Mouse (Mus musculus) lung, postnatal 4 days (tissue): ENCODE measurements at regions not wholly inside any gene's neighbourhood (a gene's known extent, or its start where the extent isn't known, plus 50 kb on each side); places are given as distances from the start of the nearest gene placed in this dataset.
"Not testable (repeated sequence)": the region's sequence is repeated elsewhere in the genome, so short reads cannot be mapped to it uniquely, and the experiment has no call there.

Experiments used
- DNase-seq, 2 experiments: peaks; one replicate each; pipeline ENCODE4 v3.0.0; 2021

DNA sequence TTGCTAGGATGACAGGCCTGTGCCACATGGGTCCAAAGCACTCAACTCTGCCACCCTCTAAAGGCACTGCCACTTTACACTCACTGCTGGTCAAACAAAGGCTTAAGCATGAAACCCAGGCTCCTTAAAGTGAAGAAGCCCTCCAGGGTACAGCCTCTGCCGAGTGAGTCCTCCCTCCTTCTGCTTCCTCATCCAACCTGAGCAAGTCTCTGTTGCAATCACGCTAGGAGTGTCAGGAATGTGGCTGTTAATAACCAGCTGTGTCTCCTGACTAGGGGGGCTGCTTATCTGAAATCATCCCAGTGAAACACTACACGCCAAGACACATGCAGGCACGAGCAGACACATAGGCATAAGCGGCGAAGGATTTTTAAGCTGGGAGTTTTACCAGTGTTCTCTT, 99.2 kb upstream of the Jarid2 start:
- peak; percentile 30 to 53 for DNase-seq

DNA sequence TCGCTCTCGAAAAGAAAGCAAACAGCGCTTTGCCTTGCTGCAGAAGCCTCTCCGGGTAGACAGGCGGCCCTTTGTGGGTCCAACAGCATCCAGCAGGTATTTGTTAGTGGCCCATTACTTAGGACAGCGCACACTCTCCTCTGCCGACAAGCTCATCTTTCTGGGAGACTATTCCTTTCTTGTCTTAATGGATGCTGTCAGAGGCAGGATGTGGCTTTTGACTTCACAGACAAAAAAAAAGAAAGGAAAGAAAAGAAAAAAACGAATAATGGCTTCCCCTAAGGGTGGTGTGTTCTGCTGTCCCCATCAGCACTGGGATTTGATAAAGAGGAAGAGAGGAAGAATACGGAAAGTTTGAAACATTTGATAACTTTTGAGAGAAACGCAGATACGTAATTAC, 94.7 kb upstream of the Jarid2 start:
- no peak for DNase-seq

DNA sequence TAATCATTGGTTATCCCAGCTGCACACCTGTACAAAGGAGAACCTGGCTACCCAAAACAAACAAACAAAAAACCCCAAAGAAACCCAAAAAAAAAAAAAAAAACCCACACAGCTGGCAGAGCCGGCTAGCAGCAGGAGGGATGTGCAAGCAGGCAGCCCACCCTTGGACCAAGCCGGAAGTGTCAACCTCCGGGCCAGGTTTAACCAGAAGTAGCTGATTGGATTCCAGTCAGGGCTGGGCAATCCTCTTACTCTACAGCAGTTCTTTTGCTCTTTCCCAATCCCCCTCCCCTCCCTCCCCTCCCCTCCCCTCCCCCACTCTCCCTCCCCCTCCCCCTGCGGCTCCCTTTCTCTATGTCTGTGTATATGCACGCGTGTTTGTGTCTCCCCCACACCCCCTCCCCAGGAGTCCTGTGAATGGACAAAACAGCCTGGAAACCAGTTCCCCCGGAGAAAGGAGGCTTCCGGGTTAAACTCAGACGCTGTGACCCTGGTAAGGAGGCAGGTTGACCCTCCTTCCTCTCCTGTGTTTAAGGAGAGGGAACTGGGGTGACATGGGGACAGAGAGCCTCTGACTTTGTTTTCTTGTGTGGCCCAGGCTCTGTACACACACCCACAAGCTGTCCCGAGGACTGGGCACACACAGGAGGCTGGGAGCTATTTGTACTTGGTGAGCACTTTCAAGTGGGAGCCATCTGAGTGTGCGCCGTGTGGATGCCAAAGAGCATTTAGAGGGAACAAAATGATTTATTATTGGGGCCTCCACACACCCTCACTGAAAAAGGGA, 93.9 kb upstream of the Jarid2 start:
- DNase-seq = peak; percentile 24 to 60

DNA sequence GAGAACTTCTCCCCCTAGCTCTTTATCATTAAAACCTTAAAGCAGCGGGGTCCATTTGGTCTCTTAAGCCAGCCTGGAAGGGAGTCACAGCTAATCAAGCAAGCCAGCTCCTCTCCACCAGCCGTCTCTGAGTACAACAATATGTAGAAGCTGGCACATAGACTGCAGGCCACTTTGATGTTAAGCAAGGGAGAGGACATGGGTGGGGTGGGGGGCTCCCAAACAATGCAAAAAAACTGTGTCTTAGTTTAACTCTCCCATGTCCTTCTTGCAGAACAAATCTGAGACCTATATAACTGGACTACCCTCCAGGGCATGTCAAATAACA, 93.3 kb upstream of the Jarid2 start:
- peak in 1 of 2 experiments; percentile 52 for DNase-seq

DNA sequence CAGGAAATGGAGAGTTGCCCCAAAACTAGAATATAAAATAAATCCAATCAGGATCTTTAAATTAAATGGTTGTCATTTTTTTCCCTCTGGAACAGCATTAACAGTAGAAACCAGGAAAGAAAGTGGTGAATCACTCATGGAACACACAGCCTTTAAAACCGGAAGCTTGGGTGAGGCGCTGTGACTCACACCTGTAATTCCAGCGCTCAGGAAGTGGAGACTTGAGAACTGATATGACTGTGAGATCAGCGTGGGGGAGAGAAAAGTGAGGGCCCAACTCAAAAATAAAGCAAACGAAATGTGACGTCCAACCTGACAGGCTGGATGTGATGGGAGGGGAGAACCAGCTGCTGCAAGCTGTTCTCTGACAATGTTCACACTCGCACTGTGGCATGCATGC, 86.9 kb upstream of the Jarid2 start:
- no peak for DNase-seq

DNA sequence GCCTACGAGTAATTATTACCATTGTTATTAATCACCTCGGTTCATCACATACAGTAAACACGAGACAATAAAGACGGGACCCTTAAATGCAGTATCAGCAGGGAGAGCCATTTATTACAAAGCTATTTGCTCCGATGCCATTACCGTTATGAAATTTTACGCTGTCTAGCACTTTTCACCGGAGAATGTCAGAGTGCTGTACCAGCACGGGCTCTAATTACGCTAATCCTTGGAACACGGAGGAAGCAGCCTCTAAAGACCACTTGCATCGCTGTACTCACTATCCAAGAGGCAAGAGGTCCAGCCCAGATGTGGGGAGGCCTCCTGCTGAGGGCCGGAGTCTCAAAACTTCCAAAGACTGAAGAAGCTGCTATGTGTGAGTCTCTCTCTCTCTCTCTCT, 79.2 kb upstream of the Jarid2 start:
- DNase-seq = no peak

DNA sequence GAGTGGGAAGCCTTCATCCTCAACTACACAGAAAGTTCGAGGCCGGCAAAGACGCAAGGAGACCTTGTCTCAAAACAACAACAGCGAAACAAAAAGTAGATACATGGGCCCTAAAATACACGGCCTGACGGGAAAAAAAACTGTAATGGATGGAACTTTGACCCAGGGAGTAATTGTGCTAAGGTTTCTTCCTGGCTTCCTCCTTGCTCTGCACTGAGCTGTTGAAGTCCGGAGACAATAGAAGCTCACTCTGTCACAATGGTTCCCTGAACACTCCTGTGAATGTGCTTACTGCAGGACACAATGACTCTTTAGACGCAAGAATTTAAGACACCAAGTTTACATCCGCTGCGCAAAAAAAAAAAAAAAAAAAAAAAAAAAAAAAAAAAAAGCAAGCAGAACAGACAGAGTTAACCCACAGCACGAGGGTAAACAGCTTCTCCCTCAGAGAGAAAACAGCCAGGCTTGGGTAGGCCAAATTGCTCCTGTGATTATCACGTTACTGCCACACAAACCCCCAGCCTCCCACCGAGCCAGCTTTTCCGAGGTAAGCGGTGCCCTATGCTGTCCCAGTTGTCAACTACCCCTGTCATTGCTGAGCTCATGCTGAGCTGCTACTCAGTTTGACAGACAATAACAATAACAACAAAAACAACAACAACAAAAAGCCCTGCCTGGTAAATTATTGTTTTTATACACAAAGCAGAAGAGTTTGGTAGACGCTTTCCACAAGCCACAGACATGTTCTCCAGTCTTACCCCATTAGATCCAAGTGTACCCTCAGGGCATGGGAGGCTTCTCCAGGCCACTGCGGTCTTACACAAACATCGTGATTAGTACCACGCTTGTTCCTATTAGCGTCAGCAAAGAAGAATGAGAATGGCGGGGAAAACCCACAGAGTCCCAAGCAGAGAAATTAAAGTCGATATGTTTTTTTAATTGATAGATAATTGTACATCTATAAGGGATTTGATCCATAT, 77.7 kb upstream of the Jarid2 start:
- no peak for DNase-seq

DNA sequence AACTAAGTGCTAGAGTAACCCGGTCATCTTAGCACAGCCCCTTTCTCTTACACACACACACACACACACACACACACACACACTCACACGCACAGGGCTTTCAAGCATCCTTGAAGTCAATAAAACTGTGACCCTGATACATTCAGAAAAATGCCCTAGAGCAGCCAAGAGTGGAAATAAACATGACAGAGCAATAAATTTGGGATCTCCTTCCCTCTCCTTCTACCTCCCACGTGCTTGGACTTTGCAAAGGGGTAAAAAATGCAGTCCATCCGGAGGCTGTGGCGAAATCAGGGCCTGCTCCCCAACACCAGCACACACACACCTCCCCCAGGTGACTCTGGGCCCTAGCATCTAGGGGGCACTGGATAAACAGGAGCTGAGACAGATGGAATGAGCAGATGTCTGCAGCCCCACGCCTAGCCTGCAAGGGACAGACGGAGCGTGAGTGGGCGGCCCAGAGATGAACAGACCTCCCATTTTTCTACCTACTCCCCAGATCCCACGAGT, 71.3 kb upstream of the Jarid2 start:
- no peak for DNase-seq

DNA sequence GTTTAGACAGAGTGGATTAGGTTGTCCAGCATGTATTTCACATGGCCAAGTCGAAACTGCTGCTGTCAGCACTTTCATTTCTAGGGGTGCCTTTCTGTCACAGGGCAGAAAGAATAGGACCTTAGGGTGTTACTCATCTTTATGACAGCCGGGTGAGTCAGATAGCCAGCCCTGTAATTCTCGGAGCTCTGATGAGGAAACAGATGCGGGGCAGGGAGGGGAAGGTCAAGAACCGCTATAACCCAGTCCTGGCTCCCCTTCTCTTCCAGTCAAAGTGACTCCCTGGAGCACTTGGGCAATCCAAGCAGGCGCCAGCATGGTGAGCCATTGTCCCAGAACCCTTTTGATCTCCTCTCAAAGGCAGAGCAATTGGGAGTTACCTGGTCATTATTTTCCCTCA, 69.4 kb upstream of the Jarid2 start:
- no peak for DNase-seq

DNA sequence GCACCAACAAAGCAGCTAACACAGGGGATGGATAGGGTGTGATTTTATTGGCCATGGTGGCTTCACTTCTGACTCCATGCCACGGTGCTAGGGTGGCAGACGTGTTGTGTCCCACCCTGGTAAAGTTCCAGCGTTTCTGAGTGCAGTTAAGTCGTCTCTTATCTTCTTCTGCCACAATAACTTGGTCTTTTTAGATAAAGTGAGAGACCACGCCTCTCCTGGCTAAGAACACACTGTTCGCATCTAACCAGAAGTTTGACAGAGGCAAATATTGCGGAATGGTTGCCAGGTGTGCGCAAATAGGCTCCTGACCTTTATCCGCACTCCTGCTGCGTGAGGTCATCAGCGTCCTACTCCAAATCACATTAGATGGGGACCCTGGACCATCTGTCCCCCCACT, 66.2 kb upstream of the Jarid2 start:
- no peak for DNase-seq

DNA sequence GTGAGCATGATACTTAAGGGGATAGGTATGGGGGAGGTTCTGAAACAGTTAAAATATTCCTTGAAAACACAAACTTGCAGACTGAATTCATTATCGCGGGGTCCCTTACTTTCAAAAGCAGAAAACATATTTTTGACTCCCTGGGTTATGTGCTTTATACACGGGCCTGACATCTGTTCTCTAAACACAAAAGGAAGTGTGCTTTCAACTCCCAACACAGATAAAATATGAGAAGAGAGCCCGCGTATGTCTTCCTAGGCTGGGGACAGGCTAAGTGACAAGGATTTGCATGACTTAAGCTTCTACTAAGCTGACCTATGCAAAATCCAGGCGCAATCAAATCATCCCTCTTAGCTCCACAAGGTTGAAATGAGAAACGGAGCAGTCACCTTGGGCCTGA, 65.5 kb upstream of the Jarid2 start:
- no peak for DNase-seq

DNA sequence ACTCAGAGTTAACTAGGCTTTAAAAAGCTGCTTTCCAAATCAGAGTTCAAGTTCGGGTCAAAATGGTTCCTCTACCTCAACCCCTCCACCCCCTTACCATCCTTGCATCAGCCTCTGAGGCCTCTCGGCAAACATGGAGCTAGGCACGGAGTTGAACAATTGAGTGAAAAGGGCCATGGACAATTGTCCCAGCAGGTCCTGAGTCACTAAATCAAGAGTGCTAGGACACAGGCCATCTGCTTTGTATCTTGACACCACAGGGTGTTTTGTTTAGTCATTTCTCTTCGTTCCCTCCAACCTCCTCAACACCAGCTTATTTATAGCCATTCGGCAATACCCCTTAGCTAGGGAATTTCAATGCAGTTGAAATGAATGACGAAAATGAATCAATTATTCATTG, 59.5 kb upstream of the Jarid2 start:
- DNase-seq = no peak

DNA sequence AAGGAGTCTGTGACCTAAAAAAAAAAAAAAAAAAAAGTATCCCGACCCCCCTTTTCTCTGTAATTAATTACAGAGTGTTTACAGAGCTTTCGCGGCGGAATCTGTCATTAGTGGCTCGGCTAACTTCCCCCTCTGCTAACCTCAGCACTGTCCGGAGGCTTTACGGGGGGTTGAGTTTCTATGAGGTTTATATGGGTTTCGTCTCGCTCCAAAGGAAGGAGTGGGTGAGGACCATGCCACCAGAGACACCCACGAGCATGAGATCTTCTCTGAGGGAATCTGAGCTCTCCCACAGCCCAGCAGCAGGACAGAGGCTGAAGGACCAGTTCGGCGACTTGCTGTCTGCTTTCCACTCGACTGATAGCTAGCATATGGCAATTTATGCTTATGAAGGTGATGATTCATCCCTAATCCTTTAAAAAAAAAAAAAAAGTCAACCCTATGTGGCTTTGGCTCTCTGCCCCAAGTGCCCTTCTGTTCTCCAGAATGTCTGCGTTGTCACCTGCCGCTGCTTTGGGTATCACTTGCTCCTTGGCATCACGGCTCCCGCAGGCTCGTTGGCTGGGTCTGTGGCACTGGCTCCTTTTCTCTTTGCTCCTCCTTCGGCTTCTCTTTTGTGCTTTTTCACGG, 55.8 kb upstream of the Jarid2 start:
- peak in 1 of 2 experiments; percentile 6 for DNase-seq

DNA sequence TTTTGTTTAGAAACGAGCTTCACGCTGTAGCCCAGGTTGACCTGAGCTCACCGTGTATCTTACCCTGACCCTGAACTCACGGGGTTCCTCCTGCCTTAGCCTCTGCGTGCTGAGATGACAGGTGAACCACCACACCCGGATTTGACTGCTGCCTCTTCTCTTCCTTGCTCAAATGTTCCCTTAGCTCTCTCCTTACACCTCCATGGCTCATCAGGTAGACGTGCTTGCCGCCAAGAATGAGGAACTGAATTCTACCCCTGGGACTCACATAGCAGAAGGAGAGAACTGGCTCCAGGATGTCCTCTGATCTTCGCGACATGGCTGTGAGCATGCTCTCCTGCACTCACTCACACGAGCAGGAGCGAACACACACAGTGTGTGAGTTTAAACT, 55.3 kb upstream of the Jarid2 start:
- DNase-seq = no peak

DNA sequence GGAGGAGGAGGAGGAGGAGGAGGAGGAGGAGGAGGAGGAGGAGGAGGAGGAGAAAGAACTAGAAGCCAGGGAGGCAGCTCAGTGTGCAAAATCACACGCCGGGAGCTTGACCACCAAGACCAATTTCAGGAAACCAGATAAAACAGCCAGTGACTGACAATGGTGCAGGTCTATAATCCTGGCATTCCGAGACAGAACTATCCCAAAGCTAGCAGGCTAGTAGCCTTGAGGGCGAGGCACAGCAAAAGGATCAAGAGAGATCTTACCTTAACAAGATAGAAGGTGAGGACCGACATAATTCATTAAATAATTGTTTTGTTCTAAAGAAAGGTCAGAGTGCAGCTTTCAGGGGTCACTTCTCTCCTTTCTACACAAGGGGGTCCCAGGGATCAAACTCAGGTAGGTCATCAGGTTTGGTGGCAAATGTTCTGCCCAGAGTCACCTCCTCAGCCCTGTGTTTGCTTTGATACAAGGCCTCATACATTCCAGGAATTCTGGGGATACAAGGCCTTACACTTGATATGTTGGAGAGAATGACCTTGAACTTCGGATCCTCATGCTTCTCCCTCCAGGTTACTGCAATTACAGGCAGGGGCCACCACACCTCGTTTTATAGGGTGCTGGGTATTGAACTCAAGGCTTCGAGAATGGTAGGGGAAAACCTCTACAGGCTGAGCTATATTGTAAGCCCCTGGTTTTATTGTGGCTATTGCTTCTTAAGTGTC, 54.2 kb upstream of the Jarid2 start:
- DNase-seq = no peak

DNA sequence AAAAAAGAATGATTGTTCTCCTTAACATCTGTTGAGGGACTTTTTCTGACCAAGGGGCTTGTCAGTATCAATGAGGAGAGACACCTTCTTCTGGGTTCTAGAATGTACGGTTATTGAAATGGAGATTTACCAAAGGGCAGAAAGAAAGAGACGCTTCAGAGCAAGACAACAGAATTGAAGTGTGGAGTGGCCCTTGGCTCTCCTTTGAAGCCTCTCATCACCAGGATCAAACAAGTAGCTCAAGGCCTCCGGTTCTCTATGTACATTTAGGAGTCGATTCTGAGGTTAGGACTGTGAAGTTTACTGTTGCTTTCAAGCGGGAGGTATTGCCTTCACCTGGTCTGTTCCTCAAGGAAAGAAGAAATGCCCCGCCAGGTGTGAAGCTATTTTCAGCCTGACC, 53.2 kb upstream of the Jarid2 start:
- DNase-seq = no peak

DNA sequence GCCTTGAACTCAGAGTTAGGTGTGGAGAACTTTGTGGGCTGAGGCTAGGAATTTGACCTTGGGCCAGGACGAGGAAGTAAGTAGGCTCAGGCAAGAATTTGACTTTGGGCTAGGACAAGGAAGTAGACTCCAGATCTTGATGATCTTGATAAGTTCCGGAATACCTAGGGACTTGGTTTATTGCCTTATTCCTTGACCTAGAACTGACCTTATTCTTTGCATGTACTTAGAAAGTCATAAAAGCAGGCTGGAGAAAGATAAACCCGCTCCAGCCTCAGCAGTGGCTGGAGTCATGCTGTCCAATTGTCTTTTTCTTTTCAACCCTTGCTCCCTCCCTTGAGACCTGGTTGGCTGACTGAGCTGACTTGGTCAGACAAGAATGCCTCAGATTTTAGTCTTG, 51.2 kb upstream of the Jarid2 start:
- no peak for DNase-seq

DNA sequence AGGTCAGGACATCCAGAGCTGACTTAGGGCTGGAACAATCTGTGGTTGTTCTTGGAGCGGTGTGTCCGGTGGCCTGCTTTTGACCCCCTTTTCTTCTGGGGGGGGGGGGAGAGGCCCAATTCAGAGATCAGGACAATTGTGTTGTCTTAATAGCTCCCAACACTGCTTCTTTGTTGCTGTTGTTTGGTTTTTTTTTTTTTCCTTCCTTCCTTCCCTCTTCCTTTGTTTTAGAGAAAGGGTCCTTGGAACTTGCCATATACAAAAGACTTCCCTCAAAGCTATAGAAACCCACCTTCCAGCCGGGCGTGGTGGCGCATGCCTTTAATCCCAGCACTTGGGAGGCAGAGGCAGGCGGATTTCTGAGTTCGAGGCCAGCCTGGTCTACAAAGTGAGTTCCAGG, 49.8 kb upstream of the Jarid2 start:
- not testable (repeated sequence) for DNase-seq
